Mouse (Mus musculus): ENCODE data around the gene Slc25a44.
"Not testable (repeated sequence)": the region's sequence is repeated elsewhere in the genome, so short reads cannot be mapped to it uniquely, and the experiment has no call there.

Slc25a44 gene

DNA sequence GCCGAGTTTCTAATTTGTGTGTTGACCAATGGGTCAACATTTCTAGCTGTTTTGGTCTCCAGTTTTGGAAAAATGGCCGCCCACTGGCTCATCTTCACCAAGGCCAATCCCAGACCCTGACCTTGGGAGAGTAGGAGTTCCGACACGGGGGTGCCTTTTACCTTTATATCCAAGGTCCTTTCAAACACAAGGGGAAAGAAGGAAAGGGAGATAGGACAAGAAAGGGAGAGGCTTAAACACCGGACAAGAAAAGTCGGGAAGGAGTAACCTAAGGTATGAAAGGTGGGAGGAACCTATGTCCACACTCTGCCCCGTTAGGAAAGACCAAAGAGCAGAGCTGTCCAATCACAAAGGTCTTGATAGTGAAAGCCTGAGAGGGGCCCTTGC lies 14.3 kb downstream of the Slc25a44 start:
- DNase-seq = peak; percentile 36

DNA sequence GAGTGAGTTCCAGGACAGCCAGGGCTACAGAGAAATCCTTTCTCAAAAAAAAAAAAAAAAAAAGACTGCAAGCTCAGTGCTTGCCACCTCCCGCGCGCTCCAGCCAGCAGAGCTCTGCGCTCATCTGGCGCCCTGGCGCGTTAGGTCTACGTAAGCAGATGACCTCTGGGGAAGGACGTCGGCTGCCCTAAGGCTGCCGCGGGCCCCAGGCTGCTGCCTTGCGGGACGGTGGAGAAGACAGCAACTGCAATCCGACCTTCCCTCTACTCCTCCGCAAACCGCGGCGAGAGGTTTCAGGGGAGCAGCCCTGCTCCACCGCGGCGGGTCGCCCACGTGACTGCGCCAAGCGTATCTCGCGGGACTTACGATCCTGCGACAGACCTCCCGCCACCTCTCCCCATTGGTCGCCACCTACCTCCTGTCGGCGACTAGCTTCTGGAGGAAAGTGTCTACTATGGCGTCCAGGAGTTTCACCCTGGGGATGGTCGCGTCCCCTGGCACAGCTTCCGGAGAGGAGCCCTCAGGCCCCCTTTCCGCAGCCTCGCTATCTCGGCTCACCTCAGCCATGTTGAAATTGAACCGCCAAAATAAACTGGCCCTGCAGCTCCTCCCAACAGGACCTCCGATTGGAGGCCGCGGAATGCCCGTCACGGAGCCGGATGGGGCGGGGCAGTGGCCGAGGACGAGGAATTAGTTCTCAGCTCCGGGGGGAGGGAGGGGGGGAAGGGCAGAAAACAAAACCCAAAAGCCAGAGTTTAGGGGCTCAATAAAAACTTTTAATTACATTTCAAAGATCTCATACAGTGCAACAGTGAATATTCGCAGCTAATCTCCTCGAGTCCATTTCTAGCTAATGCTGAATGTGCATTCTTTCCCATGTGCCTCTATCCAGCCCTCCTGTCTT lies 14.9 kb downstream of the Slc25a44 start, which contains the start of gene Pmf1:
TSS of gene Pmf1 (minus strand) at position 591 of the 904 bp plus-strand sequence.
- peak; percentile 94 for DNase-seq

- no peak for DNase-seq
Measured at GRCm38 (mm10) chr3:88408953-88409352, 16.0 kb downstream of the Slc25a44 start.

- DNase-seq = no peak
Measured at GRCm38 (mm10) chr3:88407529-88407928, 17.4 kb downstream of the Slc25a44 start.

- DNase-seq = peak; percentile 58
Measured at GRCm38 (mm10) chr3:88407090-88407489, 17.8 kb downstream of the Slc25a44 start.

DNA sequence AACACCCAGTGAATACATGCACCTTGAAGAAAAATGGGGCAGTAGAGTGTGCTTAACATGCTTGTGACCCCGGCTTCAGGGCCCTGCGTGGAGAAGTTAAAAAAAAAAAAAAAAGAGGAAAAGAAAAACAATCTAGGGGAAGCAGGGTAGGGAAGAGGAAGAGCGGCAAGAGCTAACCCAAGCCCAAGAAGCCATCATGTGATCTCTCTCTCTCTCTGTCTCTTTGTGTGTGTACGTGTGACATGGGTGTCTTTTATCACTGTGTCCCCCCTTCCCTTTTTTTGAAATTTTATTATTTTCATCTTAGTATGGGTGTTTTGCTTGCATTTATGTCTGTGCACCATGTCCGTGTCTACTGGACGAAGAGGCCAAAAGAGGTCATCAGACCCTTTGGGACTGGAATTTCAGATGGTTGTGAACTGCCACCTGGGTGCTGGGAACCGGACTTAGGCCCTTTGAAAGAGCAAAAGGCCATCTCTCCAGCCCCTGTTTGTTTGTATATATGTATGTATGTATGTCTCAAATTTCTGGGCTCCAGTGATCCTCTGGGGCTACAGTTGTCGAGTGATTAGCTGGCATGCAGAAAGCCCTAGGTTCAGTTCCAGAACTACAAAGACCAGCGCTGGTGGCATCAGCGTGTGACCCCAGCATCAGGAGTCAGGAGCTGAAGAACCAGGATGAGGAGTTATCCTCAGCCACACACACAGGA lies 21.3 kb downstream of the Slc25a44 start:
- no peak for DNase-seq

DNA sequence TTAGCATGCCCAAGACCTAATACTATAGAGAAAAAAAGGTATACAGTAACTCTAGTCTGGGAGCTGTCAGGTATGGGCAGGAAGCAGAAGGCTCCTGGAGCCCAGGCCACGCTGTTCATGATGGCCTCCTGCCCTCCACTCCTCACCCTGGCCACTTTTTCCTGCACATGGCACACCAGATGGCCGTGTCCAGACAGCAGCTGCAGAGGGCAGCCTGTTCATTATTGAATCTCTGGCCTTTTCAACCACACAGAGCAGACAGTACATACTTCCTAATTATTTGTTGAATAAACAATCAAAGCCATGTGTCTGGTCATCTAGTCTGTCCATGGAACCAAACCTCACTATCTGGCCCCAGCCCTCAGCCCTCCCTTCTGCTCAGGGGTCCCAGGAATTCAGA lies 26.3 kb downstream of the Slc25a44 start:
- no peak for DNase-seq

- no peak for DNase-seq
Measured at GRCm38 (mm10) chr3:88395742-88396141, 29.2 kb downstream of the Slc25a44 start.

DNA sequence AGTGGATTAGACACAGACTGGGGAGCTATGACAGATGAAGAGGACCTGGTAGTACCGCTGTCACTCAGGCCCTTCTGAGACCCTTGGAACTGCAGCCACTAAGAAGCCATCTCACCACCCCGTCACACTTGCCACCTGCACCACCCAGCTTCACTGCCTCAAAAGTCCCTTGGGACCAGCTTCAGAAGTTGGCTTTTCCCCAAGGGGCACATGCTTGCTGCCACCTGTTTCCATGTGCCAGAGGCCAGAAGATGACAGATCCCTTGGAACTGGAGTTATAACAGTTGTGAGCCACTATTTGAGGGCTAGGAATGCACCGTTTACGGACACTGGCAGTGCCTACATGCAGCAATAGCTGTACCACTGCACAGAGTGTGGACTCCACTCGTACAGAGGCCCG lies 29.7 kb downstream of the Slc25a44 start:
- no peak for DNase-seq

DNA sequence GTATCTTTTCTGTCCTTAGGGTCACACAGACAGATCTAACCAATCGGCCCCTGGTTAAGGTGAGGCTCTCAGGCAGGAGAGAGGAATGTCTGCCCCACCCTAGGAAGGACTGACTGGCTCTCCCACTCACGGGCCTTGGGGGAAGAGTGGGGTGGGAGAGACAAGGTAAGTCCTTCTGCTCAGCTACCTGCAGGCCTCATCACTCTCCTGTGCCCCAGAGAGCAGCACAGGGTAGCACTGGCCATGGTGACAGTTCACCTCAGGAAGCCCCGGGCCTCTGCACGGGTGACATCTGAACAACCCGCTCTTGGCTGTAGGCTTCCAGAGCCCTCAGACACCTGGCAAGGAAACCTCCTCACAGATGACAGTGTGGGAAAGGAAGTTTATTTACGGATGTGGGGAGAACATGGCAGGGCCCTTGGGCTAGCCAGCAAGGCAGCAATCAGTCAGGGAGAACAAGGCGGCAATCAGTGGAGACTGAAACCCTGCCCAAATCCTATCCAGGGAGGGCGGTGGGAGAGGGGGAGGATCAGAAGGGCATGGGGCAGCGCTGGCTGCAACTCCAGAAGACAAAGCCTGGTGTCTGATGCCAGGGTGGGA lies 31.1 kb downstream of the Slc25a44 start:
- DNase-seq = no peak

DNA sequence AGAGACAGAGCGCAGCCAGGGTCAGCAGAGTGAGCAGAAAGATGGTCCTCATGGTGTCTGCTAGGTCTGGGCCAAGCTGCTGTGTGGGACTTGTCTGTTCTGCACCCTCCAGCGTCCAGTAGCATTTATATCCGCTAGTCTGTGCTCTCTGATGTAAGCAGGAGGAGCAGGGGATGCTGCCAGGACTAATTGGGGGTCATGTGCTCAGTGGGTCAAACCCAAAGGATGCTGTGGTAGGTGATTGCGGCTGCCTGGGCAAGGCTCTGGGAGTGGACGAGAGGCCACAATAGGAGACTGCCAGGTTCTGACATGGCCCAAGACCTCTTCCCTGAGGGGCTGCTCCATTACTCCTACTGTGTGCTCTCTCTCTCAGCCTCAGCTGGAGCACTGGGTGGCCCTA lies 40.6 kb downstream of the Slc25a44 start, which contains the start of gene Bglap:
TSS of gene Bglap (minus strand) at position 101 of the 400 bp plus-strand sequence.
- DNase-seq = no peak

DNA sequence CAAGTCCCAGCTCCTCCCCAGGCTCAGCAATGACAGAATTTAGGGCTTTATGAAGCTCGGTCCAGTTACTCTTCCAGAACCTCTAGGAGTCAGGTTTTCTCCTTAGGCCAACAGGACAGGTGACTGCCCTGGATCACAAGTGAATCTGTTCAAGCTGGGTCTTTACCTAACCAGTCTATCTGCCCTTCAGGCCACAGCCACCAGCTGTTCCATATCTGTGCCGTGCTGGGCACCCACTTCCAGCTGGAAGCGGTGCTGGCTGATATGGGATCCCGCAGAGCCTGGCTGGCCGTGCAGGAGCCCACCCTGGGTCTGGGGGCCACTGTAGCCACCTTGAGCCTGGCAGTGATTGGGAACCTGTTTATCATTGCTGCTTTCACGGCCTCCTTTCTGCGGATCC lies 42.6 kb downstream of the Slc25a44 start:
- DNase-seq = not testable (repeated sequence)

GRCm38 (mm10) chr3:88381389-88382315 lies 43.3 kb downstream of the Slc25a44 start:
- DNase-seq = not testable (repeated sequence)

DNA sequence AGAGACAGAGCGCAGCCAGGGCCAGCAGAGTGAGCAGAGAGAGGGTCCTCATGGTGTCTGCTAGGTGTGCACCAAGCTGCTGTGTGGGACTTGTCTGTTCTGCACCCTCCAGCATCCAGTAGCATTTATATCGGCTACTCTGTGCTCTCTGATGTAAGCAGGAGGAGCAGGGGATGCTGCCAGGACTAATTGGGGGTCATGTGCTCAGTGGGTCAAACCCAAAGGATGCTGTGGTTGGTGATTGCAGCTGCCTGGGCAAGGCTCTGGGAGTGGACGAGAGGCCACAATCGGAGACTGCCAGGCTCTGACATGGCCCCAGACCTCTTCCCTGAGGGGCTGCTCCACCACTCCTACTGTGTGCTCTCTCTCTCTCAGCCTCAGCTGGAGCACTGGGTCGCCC lies 46.3 kb downstream of the Slc25a44 start, which contains the start of gene Bglap2:
TSS of gene Bglap2 (minus strand) at position 101 of the 400 bp plus-strand sequence.
- DNase-seq = not testable (repeated sequence)

GRCm38 (mm10) chr3:88376644-88377043 lies 48.3 kb downstream of the Slc25a44 start:
- not testable (repeated sequence) for DNase-seq

- not testable (repeated sequence) for DNase-seq
Measured at GRCm38 (mm10) chr3:88375750-88376626, 49.0 kb downstream of the Slc25a44 start.

GRCm38 (mm10) chr3:88372643-88373042 lies 52.3 kb downstream of the Slc25a44 start, which contains the start of gene Bglap3:
Gene Bglap3 (minus strand): TSS chr3:88372743.
- DNase-seq = not testable (repeated sequence)

DNA sequence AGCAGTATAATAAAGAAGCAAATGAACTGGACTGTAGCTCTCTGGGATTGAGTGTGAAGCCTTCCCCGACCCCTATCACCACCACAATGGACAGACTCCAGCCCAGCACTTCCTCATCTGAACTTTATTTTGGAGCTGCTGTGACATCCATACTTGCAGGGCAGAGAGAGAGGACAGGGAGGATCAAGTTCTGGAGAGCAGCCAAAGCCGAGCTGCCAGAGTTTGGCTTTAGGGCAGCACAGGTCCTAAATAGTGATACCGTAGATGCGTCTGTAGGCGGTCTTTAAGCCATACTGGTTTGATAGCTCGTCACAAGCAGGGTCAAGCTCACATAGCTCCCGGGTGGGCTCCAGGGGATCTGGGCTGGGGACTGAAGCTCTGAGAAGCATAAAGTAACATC lies 56.4 kb downstream of the Slc25a44 start:
- not testable (repeated sequence) for DNase-seq

GRCm38 (mm10) chr3:88367517-88367916 lies 57.4 kb downstream of the Slc25a44 start:
- DNase-seq = not testable (repeated sequence)

- DNase-seq = not testable (repeated sequence)
Measured at GRCm38 (mm10) chr3:88366830-88367428, 58.0 kb downstream of the Slc25a44 start.

Data from kidney, adult 11 months (tissue).